Mouse (Mus musculus) ovary, adult 18-20 months (tissue): ENCODE data around the gene Mamstr.
"Not testable (repeated sequence)": the region's sequence is repeated elsewhere in the genome, so short reads cannot be mapped to it uniquely, and the experiment has no call there.

ENCODE experiments used
- DNase-seq: peaks from one replicate; pipeline ENCODE4 v3.0.0; 2022; ENCODE audit warnings: low spot score, mixed read lengths

The Mamstr gene

DNA sequence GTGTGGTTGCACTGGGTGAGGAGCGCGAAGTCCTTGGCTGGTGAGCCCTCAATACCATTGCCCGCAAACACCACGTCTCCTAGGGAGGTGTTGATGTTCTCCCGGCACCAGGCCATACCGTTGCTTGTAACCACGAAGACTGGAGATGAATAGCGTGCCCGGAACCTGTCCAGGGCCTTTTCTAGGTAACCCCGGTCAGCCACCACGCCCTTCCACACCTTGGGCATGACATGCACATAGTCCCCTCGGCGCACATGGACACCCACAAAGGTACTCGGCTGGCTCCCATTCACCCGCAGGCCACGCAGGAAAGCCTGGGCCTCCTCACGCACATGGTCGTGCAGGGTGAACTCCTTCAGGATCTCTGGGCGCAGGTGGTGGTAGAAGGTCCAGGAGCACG, 10.7 kb downstream of the Mamstr start:
- not testable (repeated sequence) for DNase-seq

DNA sequence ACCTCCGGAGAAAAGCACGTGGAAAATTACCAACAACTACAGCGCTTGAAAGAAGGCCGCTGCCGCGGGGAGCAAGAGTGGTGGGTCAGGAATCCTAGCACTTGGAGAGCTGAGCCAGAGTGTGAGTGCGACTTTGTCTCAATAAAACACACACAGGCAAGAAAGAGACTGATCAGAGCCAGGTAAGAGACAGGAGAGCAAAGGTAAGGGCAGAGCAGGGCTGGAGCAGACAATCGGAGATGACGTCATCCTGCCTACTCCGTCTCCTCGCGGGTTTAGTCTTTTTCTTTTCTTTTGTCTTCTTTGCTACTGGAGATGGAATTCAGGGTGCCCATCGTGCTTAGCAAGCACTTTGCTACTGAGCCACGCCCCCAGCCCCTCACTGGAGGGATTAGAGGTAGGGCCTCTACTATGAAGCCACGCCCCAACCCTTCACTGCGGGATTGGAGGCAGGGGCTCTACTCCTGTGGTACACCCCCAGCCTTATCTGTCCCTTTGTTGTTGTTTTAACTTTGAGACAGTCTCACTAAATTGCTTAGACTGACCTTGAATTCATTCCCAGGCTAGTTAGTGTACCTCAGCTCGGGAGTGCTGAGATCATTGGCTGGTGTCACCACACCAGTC, 14.8 kb downstream of the Mamstr start:
- DNase-seq: no peak

DNA sequence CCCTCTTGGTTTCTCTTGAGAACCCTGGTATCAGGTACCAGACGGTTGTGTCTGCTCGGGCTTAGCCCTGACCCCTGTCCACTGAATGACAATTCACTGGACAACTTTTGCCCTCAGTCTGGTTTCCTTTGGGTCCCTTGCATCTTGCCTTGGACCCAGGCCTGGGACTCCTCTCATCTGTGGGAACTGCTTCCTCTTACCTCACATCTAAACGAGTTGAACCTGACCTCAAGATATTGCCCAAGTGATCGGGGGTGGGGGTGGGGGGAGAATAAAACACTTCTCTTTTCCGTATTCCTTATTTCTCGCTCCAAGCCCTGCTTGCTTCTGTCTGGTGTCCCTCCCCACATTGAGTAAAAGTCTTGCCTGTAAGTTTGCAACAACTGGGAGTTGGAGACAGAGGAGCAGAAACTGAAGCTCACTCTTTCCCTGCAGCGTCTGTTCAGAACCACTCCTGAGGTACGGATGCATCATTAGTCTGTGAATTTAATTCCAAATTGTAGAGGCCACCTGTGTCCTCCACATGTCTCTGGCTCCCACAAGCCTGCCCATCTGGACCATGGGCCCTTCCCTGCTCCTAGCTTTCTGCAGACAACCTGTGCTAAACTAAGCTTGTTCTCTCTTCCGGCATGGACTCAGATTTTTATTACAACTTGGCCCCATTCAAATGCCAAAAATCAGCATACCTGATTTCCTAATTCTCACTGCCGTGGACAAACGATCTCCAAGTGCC, 21.1 kb downstream of the Mamstr start:
- DNase-seq: no peak

DNA sequence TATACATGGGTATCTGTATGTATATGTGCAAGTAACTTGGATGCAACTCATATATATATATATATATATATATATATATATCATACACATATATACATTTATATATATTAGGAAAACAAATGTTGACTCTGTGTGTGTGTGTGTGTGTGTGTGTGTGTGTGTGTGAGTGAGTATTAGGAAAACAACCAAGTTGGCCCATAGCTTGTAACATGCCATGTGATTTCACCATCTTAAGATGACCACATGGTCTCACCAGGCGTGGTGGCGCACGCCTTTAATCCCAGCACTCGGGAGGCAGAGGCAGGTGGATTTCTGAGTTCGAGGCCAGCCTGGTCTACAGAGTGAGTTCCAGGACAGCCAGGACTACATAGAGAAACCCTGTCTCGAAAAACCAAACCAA, 21.9 kb downstream of the Mamstr start:
- not testable (repeated sequence) for DNase-seq

DNA sequence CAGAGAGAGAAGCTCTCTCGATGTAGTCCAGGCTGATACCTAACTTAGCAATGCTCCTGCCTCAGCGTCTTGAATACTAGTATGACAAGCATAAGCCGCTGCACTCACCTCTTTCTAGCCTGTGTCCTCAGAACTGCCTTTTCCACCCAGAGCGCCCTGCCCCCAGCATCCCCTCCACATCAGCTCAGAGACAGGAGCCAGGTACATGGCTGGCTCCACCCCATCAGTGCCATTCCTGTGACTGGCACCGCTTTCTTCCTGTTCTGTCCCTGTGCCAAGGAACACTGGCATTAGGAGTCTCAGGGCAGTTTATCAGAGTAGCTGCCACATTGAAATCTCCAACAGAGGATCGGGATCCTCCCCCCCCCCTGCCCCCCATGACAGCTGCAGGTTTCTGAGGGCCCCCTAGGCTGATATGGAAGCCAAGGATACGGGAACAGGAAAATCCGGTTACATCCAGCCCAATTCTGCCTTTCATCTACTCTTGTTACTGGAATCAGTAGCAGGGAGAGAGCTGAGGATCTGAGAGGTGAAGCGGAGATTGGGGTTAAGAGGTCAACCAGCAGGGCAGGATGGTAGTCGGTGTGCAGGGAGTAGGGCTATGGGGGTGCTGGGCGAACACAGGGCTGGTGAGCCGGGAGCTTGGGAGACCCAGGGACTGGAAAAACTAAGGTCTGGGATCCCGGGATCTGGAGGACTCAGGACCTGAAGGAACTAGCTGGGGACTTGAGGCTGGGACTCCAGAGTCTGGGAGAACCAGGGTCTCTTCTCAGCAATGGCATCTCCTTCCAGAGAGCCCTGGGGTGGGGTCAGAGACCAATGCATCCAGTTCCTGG, 25.7 kb downstream of the Mamstr start:
- no peak for DNase-seq

DNA sequence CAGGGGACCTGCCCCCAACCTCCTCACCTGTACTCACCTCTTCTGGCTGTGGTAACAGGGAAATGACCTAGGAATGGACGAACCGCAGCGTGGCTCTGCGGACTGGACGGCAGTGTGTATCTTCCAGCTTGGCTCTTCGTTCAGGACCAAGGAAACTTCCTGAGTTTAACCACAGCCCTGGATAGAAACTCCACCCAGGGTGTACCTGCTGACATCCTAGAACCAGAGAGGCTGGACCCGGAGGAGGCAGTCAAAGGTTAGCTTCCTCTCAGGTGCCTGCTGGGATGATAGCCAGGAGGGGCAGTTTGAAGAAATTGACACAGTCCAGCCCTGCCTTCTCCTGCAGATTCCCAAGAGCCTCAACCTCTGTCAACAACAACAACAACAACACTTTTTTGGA, 26.4 kb downstream of the Mamstr start, which contains the start of gene Fut2:
Gene Fut2 (minus strand): TSS at position 234 of the 400 bp plus-strand sequence.
- DNase-seq: no peak

DNA sequence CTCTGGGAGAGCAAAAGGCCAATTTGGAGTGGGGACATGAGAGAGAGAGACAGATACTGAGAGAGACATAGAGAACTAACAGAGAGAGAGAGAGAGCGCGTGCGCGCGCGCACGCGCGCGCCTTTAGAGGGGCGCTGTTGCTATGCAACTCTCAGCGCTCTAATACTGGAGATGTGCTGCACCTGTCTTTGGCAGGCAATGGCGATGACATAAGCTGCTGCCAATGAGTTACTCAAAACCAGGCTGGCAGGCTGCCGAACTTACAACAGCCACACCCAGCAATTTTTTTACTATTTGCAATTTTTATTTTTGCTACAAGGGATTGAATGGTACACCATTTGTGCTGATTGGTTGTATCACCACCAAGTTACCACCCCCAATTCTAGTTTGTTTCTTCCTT, 28.0 kb downstream of the Mamstr start:
- no peak for DNase-seq

DNA sequence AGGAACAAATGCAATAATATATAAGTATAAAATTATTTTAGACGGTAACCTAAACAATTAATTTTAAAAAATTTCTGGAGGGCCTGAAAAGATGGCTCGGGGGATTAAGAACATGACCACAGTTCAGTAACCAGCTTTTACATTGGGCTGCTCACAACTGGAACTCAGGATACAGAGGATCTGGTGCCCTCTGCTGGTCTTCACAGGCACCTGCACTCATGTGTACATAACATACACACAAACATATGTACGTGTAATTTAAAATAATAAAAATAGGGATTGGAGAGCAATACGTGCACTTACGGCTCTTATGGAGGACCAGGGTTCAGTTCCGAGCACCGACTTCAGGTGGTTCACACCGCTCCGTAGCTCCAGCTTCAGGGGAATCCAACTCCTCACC, 29.1 kb downstream of the Mamstr start:
- no peak for DNase-seq

DNA sequence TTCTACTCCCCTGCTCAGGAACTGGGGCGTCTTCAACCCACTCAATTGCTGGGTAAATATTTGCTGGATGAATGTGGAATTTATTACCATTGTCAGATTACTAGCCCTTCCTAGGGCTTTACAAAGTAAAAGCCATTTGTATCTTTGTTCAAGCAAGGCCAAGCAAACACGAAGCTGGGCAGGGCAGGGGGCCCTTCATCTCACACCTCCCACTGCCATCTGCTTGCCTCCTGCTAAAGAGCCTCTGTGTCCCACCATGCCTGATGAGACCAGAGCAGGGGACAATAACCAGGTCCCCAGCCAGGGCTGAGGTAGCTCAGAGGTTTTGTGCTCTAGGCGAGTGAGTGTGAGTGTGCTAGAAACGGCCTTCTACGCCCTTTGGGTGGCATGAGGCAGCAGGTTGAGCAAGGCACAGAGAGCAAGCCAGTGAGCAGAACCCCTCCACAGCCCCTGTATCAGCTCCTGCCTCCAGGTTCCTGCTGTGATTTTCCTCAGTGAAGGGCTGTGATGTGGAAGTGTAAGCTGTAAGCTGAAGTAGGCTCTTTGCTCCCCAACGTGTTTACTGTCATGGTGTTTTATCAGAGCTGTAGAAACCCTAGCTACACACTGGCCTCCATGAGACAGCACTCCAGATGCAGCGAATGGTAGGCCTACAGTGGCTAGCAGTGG, 38.0 kb downstream of the Mamstr start:
- no peak for DNase-seq

DNA sequence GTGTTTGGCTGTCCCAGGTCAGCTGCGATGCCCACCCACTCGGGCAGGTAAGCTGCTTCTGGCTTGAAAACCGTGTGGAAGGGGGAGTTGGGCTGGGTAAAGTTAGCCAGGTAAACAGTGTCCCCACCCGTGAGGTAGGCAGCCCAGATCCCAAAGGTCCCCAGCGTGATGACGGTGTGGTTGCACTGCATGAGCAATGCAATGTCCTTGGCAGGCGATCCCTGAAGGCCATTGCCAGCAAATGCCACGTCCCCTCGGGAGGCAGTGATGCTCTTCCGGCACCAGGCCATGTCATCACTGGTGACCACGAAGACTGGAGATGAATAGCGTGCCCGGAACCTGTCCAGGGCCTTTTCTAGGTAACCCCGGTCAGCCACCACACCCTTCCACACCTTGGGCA, 38.7 kb downstream of the Mamstr start:
- no peak for DNase-seq

DNA sequence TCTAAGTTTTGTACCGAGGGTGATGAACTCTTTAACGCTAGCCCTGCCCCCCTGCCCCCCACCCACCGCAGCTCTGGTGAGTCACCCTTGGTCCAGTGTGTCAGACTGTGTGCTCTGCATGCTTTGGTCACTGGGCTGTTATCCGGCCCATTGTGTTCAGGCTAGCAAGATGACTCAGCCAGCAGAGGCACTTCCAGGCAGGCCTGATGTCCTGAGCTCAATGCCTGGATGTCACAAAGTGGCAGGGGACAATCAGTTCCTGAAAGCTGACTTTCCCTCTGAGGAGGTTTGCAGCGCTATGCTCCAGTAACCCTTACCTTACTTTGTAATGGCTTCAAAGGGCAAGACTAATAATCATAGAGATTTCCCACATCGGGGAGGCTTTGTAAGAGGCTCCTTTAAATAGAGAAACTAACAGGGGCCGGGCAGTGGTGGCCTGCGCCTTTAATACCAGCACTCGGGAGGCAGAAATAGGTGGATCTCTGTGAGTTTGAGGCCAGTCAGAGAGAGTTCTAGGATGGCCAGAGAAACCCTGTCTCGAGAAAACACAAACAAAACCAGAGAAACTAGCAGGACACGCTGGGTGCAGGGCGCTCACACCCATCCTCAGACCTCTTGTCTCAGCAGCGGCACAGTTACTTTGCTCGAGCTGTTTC, 40.3 kb downstream of the Mamstr start:
- DNase-seq: no peak

DNA sequence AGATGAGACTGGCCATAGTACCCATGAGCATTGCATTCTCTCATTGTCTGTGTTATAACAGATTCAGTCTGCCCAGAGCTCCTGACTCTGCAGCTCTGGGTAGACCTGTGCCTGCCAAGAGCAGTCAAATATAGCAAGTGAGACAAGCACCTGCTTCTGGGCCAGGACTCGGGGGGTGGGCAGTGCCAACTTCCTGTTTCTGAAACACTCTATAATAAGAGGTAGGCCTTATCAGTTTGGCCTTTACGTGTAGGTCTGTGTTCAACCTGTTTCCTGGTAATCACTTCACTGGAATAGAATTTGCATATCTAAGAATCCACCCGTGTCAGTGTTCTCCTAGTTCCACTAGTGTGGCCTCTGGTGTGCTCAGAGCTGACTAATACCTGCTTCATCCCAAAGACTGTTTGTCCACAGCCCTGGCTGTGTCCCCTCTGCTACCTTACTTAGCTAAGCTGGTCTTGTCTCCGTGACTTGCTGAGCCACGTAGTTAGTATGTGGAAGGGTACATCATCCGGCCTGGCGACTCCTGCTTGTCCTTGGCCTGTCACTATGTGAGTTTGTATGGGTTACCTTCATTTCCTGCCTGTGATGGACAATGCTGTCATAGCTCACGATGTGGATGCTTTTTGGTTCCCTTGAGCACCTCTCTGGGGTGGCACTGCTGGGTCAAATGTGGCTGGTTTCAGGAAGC, 41.4 kb downstream of the Mamstr start:
- DNase-seq: no peak

DNA sequence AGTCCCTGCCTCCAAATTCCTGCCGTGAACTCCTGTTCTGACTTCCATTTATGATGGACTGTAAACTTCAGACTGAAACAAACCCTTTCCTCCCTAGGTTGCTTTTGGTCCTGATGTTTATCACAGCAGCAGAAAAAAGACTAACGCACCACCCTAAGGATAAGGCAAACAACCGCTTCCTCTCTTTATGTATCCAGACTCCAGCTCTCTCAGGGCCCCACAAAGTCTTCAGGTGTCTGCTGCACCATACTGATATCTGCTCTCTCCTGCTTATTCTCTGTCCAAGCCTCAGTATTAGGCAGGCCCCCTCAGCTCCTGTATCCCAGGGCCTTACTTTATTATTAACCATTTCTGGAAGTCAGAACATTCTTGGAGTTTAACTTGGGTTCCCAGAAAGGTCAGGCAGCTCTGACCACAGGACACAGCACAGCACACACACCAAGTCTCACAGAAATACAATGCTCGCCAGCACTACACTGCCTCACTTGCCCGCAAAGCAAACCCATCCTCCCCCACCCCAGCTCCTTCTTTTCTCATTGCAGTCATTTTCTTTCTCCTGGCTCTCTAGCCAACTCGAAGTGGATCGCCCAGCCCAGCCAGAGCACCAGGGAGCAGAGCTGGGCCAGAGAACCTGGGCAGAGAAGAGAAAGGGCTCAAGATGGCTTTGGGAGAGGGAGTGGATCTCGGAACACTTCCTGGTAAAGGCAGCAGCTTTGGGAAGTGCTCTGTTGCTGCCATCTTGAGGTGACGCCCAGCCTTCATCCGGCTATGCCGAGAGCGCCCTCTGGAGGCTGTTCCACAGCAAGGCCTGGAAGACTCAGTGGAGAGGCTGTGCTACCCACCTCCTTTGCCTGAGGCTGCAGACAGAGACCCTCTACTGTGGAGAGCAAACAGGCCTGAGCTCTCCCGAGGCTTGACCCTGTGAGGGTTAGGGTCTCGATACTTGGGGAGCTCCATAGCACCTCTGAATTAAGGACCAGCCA, 42.7 kb downstream of the Mamstr start:
- DNase-seq: peak; percentile 72

DNA sequence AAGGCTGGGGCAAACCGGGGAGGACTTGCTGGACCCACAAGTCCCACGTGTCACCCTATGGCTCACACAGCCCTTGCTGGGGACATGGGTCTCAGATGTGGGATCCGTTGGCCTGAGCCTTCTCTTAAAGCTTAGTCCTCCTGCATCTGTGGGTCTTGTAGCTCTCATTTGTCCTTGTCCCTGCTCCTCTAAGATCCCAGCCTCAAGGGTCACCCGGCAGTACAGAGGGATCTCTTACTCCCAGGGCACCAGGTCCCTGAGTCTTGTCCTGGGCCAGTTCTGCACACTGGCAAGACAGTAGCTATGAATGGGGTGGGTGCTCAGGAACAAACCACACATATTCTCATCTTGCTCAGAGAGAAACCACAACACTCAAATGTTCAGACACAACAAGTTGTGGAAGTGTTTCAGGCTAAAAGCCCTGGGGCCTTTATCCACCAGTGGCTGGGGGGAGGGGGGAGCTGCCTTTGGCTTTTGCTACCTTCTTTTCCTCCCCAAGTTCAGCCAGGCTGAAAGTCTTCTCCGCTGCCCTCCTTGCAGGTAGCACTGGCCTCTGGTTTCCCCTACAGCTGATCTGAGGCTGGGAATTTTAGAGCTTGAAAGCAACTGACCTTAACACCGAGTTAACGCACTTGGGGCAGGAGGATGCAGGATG, 43.7 kb downstream of the Mamstr start, which contains the start of gene Ntn5:
Gene Ntn5 (plus strand): TSS at position 627 of the 655 bp plus-strand sequence.
- DNase-seq: no peak

DNA sequence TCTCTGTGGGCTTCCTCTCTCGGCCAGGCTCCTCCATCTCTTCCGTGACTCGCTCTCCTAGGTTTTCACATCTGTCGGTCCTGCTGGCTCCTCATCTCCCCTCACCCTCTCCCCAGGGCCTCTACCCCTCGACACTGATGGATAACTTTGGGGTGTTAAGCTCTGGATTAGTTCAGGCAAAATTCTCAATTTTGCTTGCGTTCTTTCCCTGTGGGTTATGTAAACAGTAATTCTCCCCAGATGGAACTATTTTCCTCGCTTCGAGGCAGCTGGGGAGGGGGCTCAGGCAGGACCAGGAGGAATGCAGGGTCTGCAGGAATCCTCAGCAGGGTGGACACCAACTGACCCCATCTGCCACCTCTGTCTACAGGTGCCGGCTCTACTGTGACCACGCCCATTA, 46.0 kb downstream of the Mamstr start:
- no peak for DNase-seq

DNA sequence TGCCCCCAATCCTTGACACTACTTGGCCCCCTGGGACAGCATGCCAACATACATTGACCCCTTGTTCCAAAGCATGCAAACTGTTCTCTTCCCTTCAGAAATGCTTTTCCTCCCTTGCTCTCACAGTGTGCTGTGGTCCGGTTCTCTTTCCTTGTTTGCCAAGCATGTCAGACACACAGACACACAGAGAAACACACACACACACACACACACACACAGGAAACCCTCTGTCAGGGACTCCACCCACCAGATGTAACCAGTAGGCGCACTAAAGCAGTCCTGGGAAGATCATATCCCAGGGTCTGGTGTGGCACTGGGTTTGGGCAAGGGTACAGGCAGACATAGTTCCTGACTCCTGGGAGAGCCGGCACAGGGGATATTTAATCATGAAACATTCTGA, 47.1 kb downstream of the Mamstr start:
- DNase-seq: no peak

DNA sequence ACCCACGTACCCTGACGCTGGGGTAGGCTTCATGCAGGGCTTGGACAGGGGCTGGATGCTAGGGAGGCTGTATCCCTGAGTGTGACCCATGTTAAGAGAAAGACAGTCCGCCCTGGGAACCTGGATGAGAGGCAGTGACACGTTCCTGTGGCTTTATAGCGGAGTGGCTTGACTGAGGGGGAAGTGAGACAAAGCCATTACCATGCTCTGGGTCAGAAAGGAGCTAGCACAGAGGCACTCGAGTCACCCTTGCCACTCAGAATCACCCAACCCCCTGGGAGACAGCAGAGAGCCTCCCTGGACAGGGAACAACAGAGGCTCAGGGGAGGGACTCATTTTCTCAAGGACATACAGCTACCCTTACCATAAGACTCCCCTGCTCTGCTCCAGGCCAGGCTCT, 49.3 kb downstream of the Mamstr start:
- no peak for DNase-seq

DNA sequence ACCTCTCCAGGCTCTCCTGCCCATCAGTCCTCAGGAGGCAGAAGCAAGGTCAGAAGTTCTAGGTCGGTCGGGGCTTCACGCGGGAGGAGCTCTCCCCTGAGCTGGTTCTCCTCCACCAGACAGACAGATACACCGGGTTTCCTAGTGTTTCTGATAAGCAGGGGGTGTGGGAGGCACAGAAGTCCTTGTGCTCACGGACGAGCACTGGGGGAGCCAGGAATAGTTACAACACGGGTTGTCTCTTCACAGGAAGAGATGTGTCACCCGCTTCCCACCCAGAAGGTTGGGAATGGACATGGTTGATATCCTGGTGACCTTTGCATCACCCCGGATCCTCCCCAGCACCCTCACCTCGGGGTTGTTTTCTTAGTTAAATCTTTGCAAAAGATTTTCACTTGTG, 50.0 kb downstream of the Mamstr start:
- DNase-seq: no peak

DNA sequence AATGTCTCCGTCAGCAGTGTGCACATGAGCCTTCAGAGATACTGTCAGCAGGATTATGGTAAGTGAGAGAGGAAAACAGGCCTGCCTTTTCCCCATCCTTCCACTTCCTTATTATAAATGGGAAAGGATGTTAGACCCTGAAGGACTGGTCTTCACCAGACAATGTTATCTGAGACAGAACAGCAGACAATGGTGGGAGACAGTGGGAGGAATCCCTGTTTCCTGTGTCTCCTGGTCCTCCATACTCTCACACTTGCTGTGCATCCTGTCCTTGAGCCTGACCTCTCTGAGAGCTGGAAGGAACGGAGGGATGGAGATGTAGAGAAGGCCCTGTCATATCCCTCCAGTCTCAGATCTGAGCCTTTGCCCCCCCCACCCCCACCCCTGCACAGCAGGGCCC, 52.6 kb downstream of the Mamstr start:
- DNase-seq: no peak
